In genomic region chr9:67584871-67585270, GRCm38 (mm10) we compare ENCODE assay signal across 10 mouse cellular contexts. TPM values are rescaled to one million over a fixed set of nuclear protein-coding genes. Genes with fewer than 3 reads are reported as not detected.
DNase-seq lines count a peak whose midpoint lies in the region; ATAC-seq lines count a peak whose summit lies in the region.
"Had no signal": no experiment of that assay in that cellular context is flagged by ENCODE, and none has a peak within 500 bp of the region (broad histone marks: within the 10 kb centered on the region; RNA-seq: fewer than 3 reads in every experiment).

No protein-coding gene starts in this region.

- intact Hi-C loops in gastrocnemius, postnatal 14 days (cut with DNase I; ENCODE audit: low total_unique reads) = no loop called here

- H3K9me3 ChIP-seq in hindbrain, embryonic 11.5 days (ENCODE audit: control insufficient read depth, low read length) = no peaks in the 10 kb centered on the region

- H3K27ac ChIP-seq in hindbrain, embryonic 11.5 days (ENCODE audit: low read depth, low read length) = no peak overlapping the region
- H3K27ac ChIP-seq: hindbrain, embryonic 14.5 days had no signal

- H3K4me1 ChIP-seq in hindbrain, embryonic 11.5 days (replicated peaks; ENCODE audit: control insufficient read depth, insufficient read depth, low read length) = no peaks in the 10 kb centered on the region

- peak; percentile 17 for DNase-seq in adrenal gland, adult 2 months
- no peak for DNase-seq in adrenal gland, adult 8-10 months
- peak; percentile 73 for DNase-seq in gastrocnemius, postnatal 14 days
- peak; percentile 32 for DNase-seq in kidney, adult 18-20 months
- DNase-seq in lung, postnatal 36 days = peak; percentile 32
- DNase-seq in natural killer cell, adult 2 months (ENCODE audit: low spot score in 2 of 2) = no peak
- no peak for DNase-seq in hindbrain, embryonic 11.5 days (ENCODE audit: low spot score)
- no peak for DNase-seq in frontal cortex, postnatal 25 days (ENCODE audit: low spot score in 2 of 2)
- DNase-seq: liver had no signal

- no peak overlapping the region for H3K4me2 ChIP-seq in hindbrain, embryonic 11.5 days (replicated peaks; ENCODE audit: low read depth, low read length)
- H3K4me2 ChIP-seq: hindbrain, embryonic 14.5 days had no signal

- ATAC-seq in hindbrain, embryonic 11.5 days (ENCODE audit: low FRiP score) = no peak

- 96% methylated on average over 10 of the region's 10 CpGs for WGBS in hindbrain, embryonic 11.5 days

- no peak overlapping the region for H3K4me3 ChIP-seq in hindbrain, embryonic 11.5 days (ENCODE audit: low read depth, low read length)

- no peaks in the 10 kb centered on the region for H3K36me3 ChIP-seq in hindbrain, embryonic 11.5 days (ENCODE audit: control insufficient read depth, insufficient read depth, low read length)

- H3K9ac ChIP-seq in hindbrain, embryonic 11.5 days (ENCODE audit: low read depth, low read length) = no peak overlapping the region
- H3K9ac ChIP-seq: hindbrain, embryonic 14.5 days had no signal

- H3K27me3 ChIP-seq in hindbrain, embryonic 11.5 days (ENCODE audit: control insufficient read depth, insufficient read depth, low read length) = no peaks in the 10 kb centered on the region

RNA-seq across cellular contexts. Expression of gene Tln2, which starts 25.4 kb away (rescaled TPM):
- total RNA-seq in adrenal gland, adult 2 months (2021) = 10 to 100 TPM; 21.7 to 24.7 TPM
- polyA plus RNA-seq in adrenal gland, adult 2 months (2012; rRNA removed) = 12.7 and 12.8 TPM in 2 replicates
- 10 to 100 TPM; 24.8 to 49.7 (median 31.1) TPM for total RNA-seq in adrenal gland, adult 8-10 months (2022)
- 100 to 1,000 TPM; 101 to 103 TPM for total RNA-seq in gastrocnemius, postnatal 14 days (2021)
- 15.9 and 22.6 TPM in 2 replicates for polyA plus RNA-seq in hindbrain, embryonic 11.5 days (2014; fragmentation: Nextera tagmentation; extraction: Ambion mirVana)

Comparison
In these comparisons a context has a peak if more than half of its experiments do, and no peak if none do; other contexts are left out.
1. DNase-seq: peak in adrenal gland, adult 2 months (single experiment), gastrocnemius, postnatal 14 days (single experiment), kidney, adult 18-20 months (single experiment) and lung, postnatal 36 days (single experiment); none in adrenal gland, adult 8-10 months (single experiment), natural killer cell, adult 2 months (0 of 2), hindbrain, embryonic 11.5 days (single experiment) and frontal cortex, postnatal 25 days (0 of 2).